Mouse (Mus musculus) small intestine, adult 2 months (tissue): Measurements from ENCODE around the gene Med12l. TPM values are rescaled to one million over a fixed set of nuclear protein-coding genes. Genes with fewer than 3 reads are reported as not detected.

Source experiments
- H3K27ac ChIP-seq: fragments of 200-500 bp; 2 replicates; pipeline ENCODE4 v1.5.1; 2012; ENCODE audit warnings: low read depth, low read length, control low read depth, inconsistent platforms; ENCODE audit not compliant: insufficient read depth
- H3K27me3 ChIP-seq: fragments of 200-500 bp; 2 replicates; pipeline ENCODE4 v1.6.1; 2012; ENCODE audit warnings: mild to moderate bottlenecking, moderate library complexity, low read length, inconsistent platforms; ENCODE audit not compliant: control insufficient read depth, insufficient read depth
- H3K36me3 ChIP-seq: fragments of 200-500 bp; 2 replicates; pipeline ENCODE4 v1.6.1; 2012; ENCODE audit warnings: mild to moderate bottlenecking, low read length, control low read depth, inconsistent platforms; ENCODE audit not compliant: control insufficient read depth, insufficient read depth
- H3K4me1 ChIP-seq: fragments of 200-500 bp; 2 replicates; pipeline ENCODE4 v1.6.1; 2012; ENCODE audit warnings: low read length, inconsistent platforms, mixed read lengths; ENCODE audit not compliant: control insufficient read depth, insufficient read depth, insufficient read length
- H3K4me3 ChIP-seq: fragments of 200-500 bp; 2 replicates; pipeline ENCODE4 v1.5.1; 2012; ENCODE audit warnings: low read depth, mild to moderate bottlenecking, control low read depth, inconsistent platforms, low read length, moderate library complexity
- CTCF ChIP-seq: fragments of 200-500 bp; IDR thresholded peaks from 2 replicates; pipeline ENCODE4 v1.5.1; 2012; ENCODE audit warnings: low read depth, mild to moderate bottlenecking, control low read depth, inconsistent platforms, low read length, moderate library complexity, mixed read lengths; ENCODE audit not compliant: insufficient replicate concordance, insufficient read length; ENCODE audit errors: extremely low read depth
- POLR2A ChIP-seq: fragments of 200-500 bp; IDR thresholded peaks from 2 replicates; pipeline ENCODE4 v1.6.1; 2012; ENCODE audit warnings: low read depth, mild to moderate bottlenecking, control low read depth, inconsistent platforms, low read length, moderate library complexity
- WGBS: fragments of 180-500 bp; shearing (Covaris S2); methylation state at CpG from one replicate; pipeline ENCODE4 v1.1.7; 2018; 5-methylcytosine and 5-hydroxymethylcytosine counted together
- polyA plus RNA-seq: library from polyadenylated mRNA; depleted of rRNA; stranded (reverse); fragments of >200 nt; gene quantifications from 2 replicates; pipeline ENCODE4 v1.2.3, GENCODE M21; 2012

The Med12l gene
- polyA plus RNA-seq, 1 experiment = 0.43 TPM

GRCm38 (mm10) chr3:59022971-59023370, 17.3 kb downstream of the Med12l start:
- WGBS = 88% methylated on average over 14 of the region's 14 CpGs
- H3K4me1 ChIP-seq = no peaks in the 10 kb centered on the region
- H3K27me3 ChIP-seq = no peaks in the 10 kb centered on the region
- H3K27ac ChIP-seq = no peak overlapping the region
- no peaks in the 10 kb centered on the region for H3K36me3 ChIP-seq
- TF ChIP-seq POLR2A (no peak), CTCF (no peak)
- no peak overlapping the region for H3K4me3 ChIP-seq

- H3K36me3 ChIP-seq = no peaks in the 10 kb centered on the region
- H3K27me3 ChIP-seq = no peaks in the 10 kb centered on the region
- no peak overlapping the region for H3K27ac ChIP-seq
- WGBS = 52% methylated on average over 14 of the region's 14 CpGs
- no peak overlapping the region for H3K4me3 ChIP-seq
- no peak for TF ChIP-seq CTCF
- TF ChIP-seq POLR2A = no peak
- H3K4me1 ChIP-seq = no peaks in the 10 kb centered on the region
Observed at GRCm38 (mm10) chr3:59024531-59025192, 19.0 kb downstream of the Med12l start.

DNA sequence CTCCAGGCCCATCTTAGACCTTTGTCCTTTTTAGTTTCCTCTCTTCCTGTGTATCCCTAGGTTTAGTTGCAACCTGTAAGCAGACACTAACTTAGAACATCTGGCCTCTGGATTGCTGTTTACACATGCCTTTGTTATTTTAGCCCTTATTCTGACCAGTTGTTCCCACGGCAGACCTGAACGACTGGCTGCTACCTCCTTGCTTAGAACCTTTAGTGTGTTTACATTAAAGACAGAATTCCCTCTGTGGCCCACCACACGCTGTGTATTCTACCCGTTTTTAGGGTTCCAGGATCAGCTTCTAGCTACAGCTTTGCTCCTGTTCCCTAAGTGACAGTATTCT, 19.5 kb downstream of the Med12l start:
- no peaks in the 10 kb centered on the region for H3K36me3 ChIP-seq
- TF ChIP-seq POLR2A (no peak), CTCF (no peak)
- 47% methylated on average over 4 of the region's 4 CpGs for WGBS
- H3K4me1 ChIP-seq = no peaks in the 10 kb centered on the region
- H3K27ac ChIP-seq = no peak overlapping the region
- no peaks in the 10 kb centered on the region for H3K27me3 ChIP-seq
- H3K4me3 ChIP-seq = no peak overlapping the region

DNA sequence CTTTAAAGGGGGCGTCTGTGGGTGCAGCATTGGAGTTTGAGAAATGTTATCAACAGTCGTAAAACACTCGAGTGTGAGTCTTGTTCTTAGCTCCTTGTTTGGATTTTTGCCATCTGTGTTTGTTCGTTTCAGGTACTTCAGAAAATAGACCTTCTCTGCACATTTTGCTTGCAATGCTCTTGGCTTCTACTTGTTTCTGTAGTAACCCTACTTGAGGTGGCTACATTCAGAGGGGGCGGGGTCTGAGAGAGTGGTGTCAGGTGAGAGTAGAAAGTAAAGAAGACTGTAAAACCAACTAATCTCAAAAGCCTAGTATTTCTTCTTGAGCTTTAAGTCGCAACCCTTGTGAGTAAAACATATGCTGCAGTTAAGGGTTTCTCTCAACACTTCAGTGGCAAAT, 23.1 kb downstream of the Med12l start:
- WGBS = 40% methylated on average over 6 of the region's 6 CpGs
- H3K4me1 ChIP-seq = no peaks in the 10 kb centered on the region
- no peak overlapping the region for H3K4me3 ChIP-seq
- H3K27me3 ChIP-seq = no peaks in the 10 kb centered on the region
- TF ChIP-seq CTCF (no peak), POLR2A (no peak)
- no peaks in the 10 kb centered on the region for H3K36me3 ChIP-seq
- H3K27ac ChIP-seq = no peak overlapping the region

GRCm38 (mm10) chr3:59030986-59031385, 25.4 kb downstream of the Med12l start:
- TF ChIP-seq CTCF (no peak), POLR2A (no peak)
- Histone ChIP-seq H3K4me3 (no peak overlapping the region), H3K27me3 (no peaks in the 10 kb centered on the region), H3K36me3 (no peaks in the 10 kb centered on the region), H3K27ac (no peak overlapping the region), H3K4me1 (no peaks in the 10 kb centered on the region)
- whole genome bisulfite sequencing = 62% methylated on average over 4 of the region's 4 CpGs

- Histone ChIP-seq H3K4me1 (no peaks in the 10 kb centered on the region), H3K27ac (no peak overlapping the region), H3K36me3 (no peaks in the 10 kb centered on the region), H3K4me3 (no peak overlapping the region), H3K27me3 (no peaks in the 10 kb centered on the region)
- WGBS = 84% methylated on average over 6 of the region's 6 CpGs
- TF ChIP-seq CTCF (no peak), POLR2A (no peak)
Observed at GRCm38 (mm10) chr3:59041487-59041886, 35.9 kb downstream of the Med12l start.

DNA sequence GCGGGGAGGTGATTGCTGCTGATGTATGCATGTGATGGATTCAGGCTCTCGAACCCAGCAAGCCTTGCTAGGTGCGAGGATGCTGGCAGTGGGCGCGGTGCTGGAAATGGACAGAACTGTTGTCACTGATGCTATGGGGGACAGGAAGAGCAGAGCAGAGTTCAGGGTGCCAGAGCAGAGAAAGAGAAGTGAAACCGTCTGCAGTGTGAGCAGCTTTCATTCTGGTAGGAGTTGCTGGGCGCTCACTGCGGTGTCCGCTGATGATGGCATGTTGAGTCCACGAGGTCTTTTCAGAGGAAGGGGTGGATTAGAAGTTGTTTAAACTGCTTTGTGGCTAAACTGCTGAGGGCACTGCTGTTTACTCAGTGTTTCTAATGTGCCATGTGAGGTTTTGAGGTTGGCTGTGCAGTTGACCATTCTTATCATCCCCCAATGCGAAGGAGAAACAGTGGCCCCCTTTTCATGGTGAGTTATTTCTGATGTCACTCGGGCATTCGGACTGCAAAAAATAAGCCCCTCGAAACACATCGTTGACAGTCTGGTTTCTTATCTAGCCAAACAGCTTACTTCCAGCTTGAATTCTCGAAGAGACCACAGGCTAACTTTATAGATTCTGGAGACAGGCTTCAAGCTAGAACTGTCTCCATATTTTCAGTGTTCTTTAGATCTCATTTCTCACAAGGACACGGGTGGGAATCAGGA, 49.4 kb downstream of the Med12l start:
- H3K4me3 ChIP-seq = no peak overlapping the region
- TF ChIP-seq CTCF (no peak), POLR2A (no peak)
- no peaks in the 10 kb centered on the region for H3K36me3 ChIP-seq
- H3K4me1 ChIP-seq = no peaks in the 10 kb centered on the region
- no peaks in the 10 kb centered on the region for H3K27me3 ChIP-seq
- no peak overlapping the region for H3K27ac ChIP-seq
- WGBS = 62% methylated on average over 17 of the region's 17 CpGs
